Mouse (Mus musculus) embryonic fibroblast, embryonic 13.5 days (primary cell): ENCODE measurements around the gene Ctnna2.

ENCODE experiments used
- CTCF ChIP-seq: IDR thresholded peaks from 2 replicates; pipeline ENCODE4 v1.5.1; 2011; ENCODE audit warnings: mild to moderate bottlenecking, control low read depth, low read length, moderate library complexity, borderline replicate concordance; ENCODE audit not compliant: insufficient read depth
- POLR2A ChIP-seq: IDR thresholded peaks from 2 replicates; pipeline ENCODE4 v1.6.1; 2011; ENCODE audit warnings: low read depth, mild to moderate bottlenecking, control low read depth, low read length, moderate library complexity

- no peak for TF ChIP-seq POLR2A
- no peak for TF ChIP-seq CTCF
Measured at GRCm38 (mm10) chr6:77222849-77223638, 756.5 kb downstream of the Ctnna2 start.
